In the genomic region with DNA sequence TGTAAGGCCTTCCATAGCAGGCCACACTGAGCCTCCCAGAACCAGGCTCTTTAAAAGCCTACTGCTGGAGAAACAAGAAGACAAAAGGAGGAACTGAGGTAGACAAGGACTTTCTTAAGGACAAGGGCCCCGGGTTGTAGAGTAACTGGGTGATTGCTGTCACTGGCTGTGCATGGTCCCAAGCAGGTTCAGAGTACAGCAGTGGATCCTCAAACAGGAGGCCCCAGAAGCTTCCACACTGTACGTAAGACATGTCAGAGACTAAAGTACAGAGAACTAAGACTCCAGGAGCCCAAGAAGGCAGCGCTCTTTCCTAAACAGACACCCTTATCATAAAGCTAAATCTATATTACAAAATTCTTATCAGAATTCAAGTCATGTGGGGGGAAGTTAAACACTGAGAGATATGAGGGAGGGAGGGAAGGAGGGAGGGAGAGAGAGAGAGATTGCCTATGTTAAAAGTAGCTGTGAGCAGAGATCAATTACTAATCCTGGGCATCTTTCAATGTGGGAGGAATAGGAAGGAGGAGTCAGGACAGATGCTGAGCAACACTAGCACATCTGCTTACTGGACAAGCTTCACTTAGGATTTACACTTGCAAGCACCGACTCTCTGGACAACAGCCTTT, we compare ENCODE assay signal across 8 mouse cellular contexts. TPM values are rescaled to one million over a fixed set of nuclear protein-coding genes. Genes with fewer than 3 reads are reported as not detected.
"Had no signal": no experiment of that assay in that cellular context is flagged by ENCODE, and none has a peak within 500 bp of the region (broad histone marks: within the 10 kb centered on the region; RNA-seq: fewer than 3 reads in every experiment).

No protein-coding gene starts in this region.

- DNase-seq: kidney, adult 18-20 months; left cerebral cortex, postnatal 4 days; lung, adult 18-20 months; midbrain, embryonic 14.5 days; retina, postnatal 1 day; right cerebral cortex, postnatal 4 days; thymus, postnatal 36 days had no signal

RNA-seq across cellular contexts. Expression of a gene that starts 35.7 kb away (rescaled TPM):
- total RNA-seq: liver, adult 2 months had no signal
